Mouse (Mus musculus) forebrain, embryonic 13.5 days (tissue): Measurements from ENCODE around the gene Isg15. TPM values are rescaled to one million over a fixed set of nuclear protein-coding genes. Genes with fewer than 3 reads are reported as not detected.
"Not testable (repeated sequence)": the region's sequence is repeated elsewhere in the genome, so short reads cannot be mapped to it uniquely, and the experiment has no call there.

ENCODE experiments used
- ATAC-seq: fragments of 200-750 bp; cut with Nextera tagmentation; 2 replicates; pipeline ENCODE4 v1.8.0; 2017
- H3K27ac ChIP-seq: fragments of 300-500 bp; sonication (generic); 2 replicates; pipeline ENCODE4 v1.5.1; 2015; ENCODE audit warnings: inconsistent platforms, mild to moderate bottlenecking, moderate library complexity
- H3K27me3 ChIP-seq: fragments of 300-500 bp; sonication (generic); 2 replicates; pipeline ENCODE4 v1.6.1; 2015; ENCODE audit warnings: mild to moderate bottlenecking, inconsistent platforms
- H3K36me3 ChIP-seq: fragments of 300-500 bp; sonication (generic); 2 replicates; pipeline ENCODE4 v1.6.1; 2015; ENCODE audit warnings: mild to moderate bottlenecking, inconsistent platforms; ENCODE audit not compliant: poor library complexity, severe bottlenecking
- H3K4me1 ChIP-seq: fragments of 300-500 bp; sonication (generic); 2 replicates; pipeline ENCODE4 v1.6.1; 2015; ENCODE audit warnings: inconsistent platforms
- H3K4me2 ChIP-seq: fragments of 300-500 bp; sonication (generic); 2 replicates; pipeline ENCODE4 v1.6.1; 2015; ENCODE audit warnings: inconsistent platforms, mild to moderate bottlenecking, moderate library complexity
- H3K4me3 ChIP-seq: fragments of 300-500 bp; sonication (generic); 2 replicates; pipeline ENCODE4 v1.5.1; 2015; ENCODE audit warnings: mild to moderate bottlenecking, inconsistent platforms
- H3K9ac ChIP-seq: fragments of 300-500 bp; sonication (generic); 2 replicates; pipeline ENCODE4 v1.6.1; 2015; ENCODE audit warnings: mild to moderate bottlenecking, inconsistent platforms
- H3K9me3 ChIP-seq: fragments of 300-500 bp; sonication (generic); replicated peaks from 2 replicates; pipeline ENCODE4 v1.6.1; 2016; ENCODE audit warnings: inconsistent platforms
- WGBS: fragments of 180-500 bp; shearing (Covaris S2); methylation state at CpG from one replicate; pipeline ENCODE4 v1.1.7; 2015; 5-methylcytosine and 5-hydroxymethylcytosine counted together
- polyA plus RNA-seq: library from polyadenylated mRNA; unstranded; fragments of >200 nt; fragmentation: Nextera tagmentation; extraction: Ambion mirVana; gene quantifications from 2 replicates; pipeline ENCODE4 v1.2.1, GENCODE M21; 2015

The Isg15 gene
- polyA plus RNA-seq, 1 experiment from 2014 or later = 1.3 TPM

- ATAC-seq = peak; percentile 33
- H3K27ac ChIP-seq = peak overlapping the region; percentile 94
- no peaks in the 10 kb centered on the region for H3K9me3 ChIP-seq
- H3K27me3 ChIP-seq = no peaks in the 10 kb centered on the region
- peaks cover 38% of the 10 kb centered on the region for H3K36me3 ChIP-seq
- peak overlapping the region; percentile 53 for H3K4me3 ChIP-seq
- H3K9ac ChIP-seq = peak overlapping the region; percentile 85
- H3K4me2 ChIP-seq = peak overlapping the region; percentile 80
- 51% methylated on average over 13 of the region's 13 CpGs for WGBS
- peaks cover 100% of the 10 kb centered on the region for H3K4me1 ChIP-seq
These were observed 15.1 kb downstream of the Isg15 start for GRCm38 (mm10) chr4:156185456-156185949.

GRCm38 (mm10) chr4:156184291-156184954, 16.2 kb downstream of the Isg15 start:
- peak overlapping the region; percentile 80 for H3K4me2 ChIP-seq
- 79% methylated on average over 7 of the region's 7 CpGs for WGBS

GRCm38 (mm10) chr4:156183747-156184146, 16.9 kb downstream of the Isg15 start:
- H3K4me3 ChIP-seq = peak overlapping the region; percentile 53
- no peaks in the 10 kb centered on the region for H3K9me3 ChIP-seq
- H3K27ac ChIP-seq = 0 out of 2 replicates have a peak overlapping the region, but pooled peaks have one; percentile 25
- H3K9ac ChIP-seq = 0 out of 2 replicates have a peak overlapping the region, but pooled peaks have one; percentile 40
- H3K36me3 ChIP-seq = peaks cover 49% of the 10 kb centered on the region
- peaks cover 85% of the 10 kb centered on the region for H3K4me1 ChIP-seq
- WGBS = 93% methylated on average over 5 of the region's 5 CpGs
- peak overlapping the region; percentile 80 for H3K4me2 ChIP-seq
- H3K27me3 ChIP-seq = no peaks in the 10 kb centered on the region
- ATAC-seq = no peak

More at GRCm38 (mm10) chr4:156184291-156184954, 16.2 kb downstream of the Isg15 start:
- Histone ChIP-seq H3K27ac (peak overlapping the region; percentile 94), H3K9ac (peak overlapping the region; percentile 85), H3K36me3 (peaks cover 42% of the 10 kb centered on the region), H3K4me3 (peak overlapping the region; percentile 53), H3K4me1 (peaks cover 91% of the 10 kb centered on the region), H3K9me3 (no peaks in the 10 kb centered on the region), H3K27me3 (no peaks in the 10 kb centered on the region)
- no peak for ATAC-seq

GRCm38 (mm10) chr4:156177630-156178029, 23.0 kb downstream of the Isg15 start:
- Histone ChIP-seq H3K9ac (no peak overlapping the region), H3K4me1 (peaks cover 24% of the 10 kb centered on the region), H3K4me2 (no peak overlapping the region), H3K27ac (no peak overlapping the region), H3K36me3 (peaks cover 98% of the 10 kb centered on the region), H3K27me3 (no peaks in the 10 kb centered on the region), H3K9me3 (no peaks in the 10 kb centered on the region), H3K4me3 (no peak overlapping the region)
- no peak for ATAC-seq
- WGBS = 93% methylated on average over 9 of the region's 9 CpGs

GRCm38 (mm10) chr4:156171828-156172227, 28.8 kb downstream of the Isg15 start:
- H3K4me1 ChIP-seq = no peaks in the 10 kb centered on the region
- no peak overlapping the region for H3K4me2 ChIP-seq
- no peak overlapping the region for H3K4me3 ChIP-seq
- ATAC-seq = no peak
- H3K9me3 ChIP-seq = no peaks in the 10 kb centered on the region
- peaks cover 100% of the 10 kb centered on the region for H3K36me3 ChIP-seq
- no peaks in the 10 kb centered on the region for H3K27me3 ChIP-seq
- no peak overlapping the region for H3K27ac ChIP-seq
- WGBS = 93% methylated on average over 11 of the region's 11 CpGs
- no peak overlapping the region for H3K9ac ChIP-seq

GRCm38 (mm10) chr4:156169129-156169528, 31.5 kb downstream of the Isg15 start:
- H3K4me2 ChIP-seq = no peak overlapping the region
- no peak for ATAC-seq
- 93% methylated on average over 10 of the region's 10 CpGs for WGBS

GRCm38 (mm10) chr4:156168611-156169010, 32.0 kb downstream of the Isg15 start:
- no peak overlapping the region for H3K4me2 ChIP-seq
- H3K27ac ChIP-seq = no peak overlapping the region
- no peaks in the 10 kb centered on the region for H3K4me1 ChIP-seq
- H3K9me3 ChIP-seq = no peaks in the 10 kb centered on the region
- H3K4me3 ChIP-seq = no peak overlapping the region
- H3K9ac ChIP-seq = no peak overlapping the region
- H3K36me3 ChIP-seq = peaks cover 100% of the 10 kb centered on the region
- no peak for ATAC-seq
- H3K27me3 ChIP-seq = no peaks in the 10 kb centered on the region
- WGBS = 90% methylated on average over 7 of the region's 8 CpGs

More at GRCm38 (mm10) chr4:156169129-156169528, 31.5 kb downstream of the Isg15 start:
- H3K4me3 ChIP-seq = no peak overlapping the region
- no peaks in the 10 kb centered on the region for H3K27me3 ChIP-seq
- H3K9ac ChIP-seq = no peak overlapping the region
- H3K4me1 ChIP-seq = no peaks in the 10 kb centered on the region
- H3K9me3 ChIP-seq = no peaks in the 10 kb centered on the region
- H3K27ac ChIP-seq = no peak overlapping the region
- H3K36me3 ChIP-seq = peaks cover 100% of the 10 kb centered on the region

- no peak overlapping the region for H3K4me2 ChIP-seq
- H3K9me3 ChIP-seq = peaks cover 10% of the 10 kb centered on the region; the same call in 1 of the 2 replicates
- no peak overlapping the region for H3K4me3 ChIP-seq
- 93% methylated on average over 9 of the region's 9 CpGs for WGBS
- H3K4me1 ChIP-seq = no peaks in the 10 kb centered on the region
- peaks cover 98% of the 10 kb centered on the region for H3K36me3 ChIP-seq
- no peak overlapping the region for H3K9ac ChIP-seq
- no peak for ATAC-seq
- H3K27me3 ChIP-seq = no peaks in the 10 kb centered on the region
- no peak overlapping the region for H3K27ac ChIP-seq
These were observed 34.1 kb downstream of the Isg15 start for GRCm38 (mm10) chr4:156166477-156166876.

- H3K27me3 ChIP-seq = no peaks in the 10 kb centered on the region
- WGBS = 90% methylated on average over 3 of the region's 3 CpGs
- no peak overlapping the region for H3K4me2 ChIP-seq
- no peaks in the 10 kb centered on the region for H3K4me1 ChIP-seq
- no peak overlapping the region for H3K9ac ChIP-seq
- no peak overlapping the region for H3K27ac ChIP-seq
- H3K9me3 ChIP-seq = peaks cover 10% of the 10 kb centered on the region
- no peak for ATAC-seq
- H3K4me3 ChIP-seq = no peak overlapping the region
- no peaks in the 10 kb centered on the region for H3K36me3 ChIP-seq
These were observed 45.8 kb downstream of the Isg15 start for GRCm38 (mm10) chr4:156154771-156155170.

GRCm38 (mm10) chr4:156150887-156151286, 49.7 kb downstream of the Isg15 start:
- H3K36me3 ChIP-seq, ATAC-seq: not testable (repeated sequence)
- 89% methylated on average over 10 of the region's 10 CpGs for WGBS

More at GRCm38 (mm10) chr4:156150887-156151286, 49.7 kb downstream of the Isg15 start:
- H3K9ac ChIP-seq, H3K27me3 ChIP-seq, H3K4me3 ChIP-seq, H3K4me2 ChIP-seq, H3K27ac ChIP-seq, H3K4me1 ChIP-seq, H3K9me3 ChIP-seq: not testable (repeated sequence)
